7 mouse cellular contexts compared by ENCODE assay signal in the genomic region with DNA sequence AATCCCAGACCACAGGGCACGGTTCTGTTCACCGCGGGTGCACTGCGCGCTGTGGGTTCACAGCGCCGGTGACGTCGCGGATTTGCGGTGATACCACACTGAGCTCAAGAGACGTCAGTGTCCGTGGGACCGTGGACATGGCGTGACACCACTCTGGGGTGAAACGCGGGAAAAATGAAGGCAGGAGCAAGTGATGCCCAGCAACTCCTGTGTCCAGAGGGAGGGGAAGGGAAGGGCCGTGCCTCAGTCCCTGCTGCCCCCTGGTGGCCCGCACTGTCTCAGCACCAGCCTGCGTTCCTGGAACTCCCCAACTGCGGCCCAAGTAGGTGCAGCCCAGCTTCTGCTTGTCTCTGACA. TPM values are rescaled to one million over a fixed set of nuclear protein-coding genes. Genes with fewer than 3 reads are reported as not detected.
DNase-seq lines count a peak whose midpoint lies in the region; ATAC-seq and TF ChIP-seq lines count a peak whose summit lies in the region.

No protein-coding gene starts in this region.

- H3K27ac ChIP-seq in embryonic facial prominence, embryonic 11.5 days (replicated peaks; ENCODE audit: low read depth, low read length), result no peak overlapping the region
- peak overlapping the region; percentile 73 for H3K27ac ChIP-seq in limb, embryonic 10.5 days
- no peak overlapping the region for H3K27ac ChIP-seq in midbrain, embryonic 13.5 days
- H3K27ac ChIP-seq in small intestine, adult 2 months (ENCODE audit: insufficient read depth, low read depth, low read length), result no peak overlapping the region

- peak overlapping the region; percentile 46; the same call in 1 of the 2 replicates for H3K9ac ChIP-seq in embryonic facial prominence, embryonic 11.5 days (replicated peaks; ENCODE audit: low read length)
- H3K9ac ChIP-seq in midbrain, embryonic 13.5 days (replicated peaks), result peak overlapping the region; percentile 69

- ATAC-seq in embryonic facial prominence, embryonic 11.5 days (replicated peaks; ENCODE audit: insufficient number of reproducible peaks, low FRiP score, low TSS enrichment, low read depth), result peak; percentile 78
- peak; percentile 89 for ATAC-seq in midbrain, embryonic 13.5 days

- TF ChIP-seq POLR2A in small intestine, adult 2 months (IDR thresholded peaks at IDR 0.05; ENCODE audit: low read depth, low read length), result no peak

- no peaks in the 10 kb centered on the region for H3K27me3 ChIP-seq in embryonic facial prominence, embryonic 11.5 days (ENCODE audit: control insufficient read depth, insufficient read depth, low read length)
- no peaks in the 10 kb centered on the region for H3K27me3 ChIP-seq in limb, embryonic 10.5 days (ENCODE audit: low read depth, poor library complexity, severe bottlenecking)
- no peaks in the 10 kb centered on the region for H3K27me3 ChIP-seq in midbrain, embryonic 13.5 days
- H3K27me3 ChIP-seq in small intestine, adult 2 months (ENCODE audit: control insufficient read depth, insufficient read depth, low read length), result no peaks in the 10 kb centered on the region

- no peaks in the 10 kb centered on the region for H3K4me1 ChIP-seq in embryonic facial prominence, embryonic 11.5 days (ENCODE audit: control insufficient read depth, insufficient read depth, low read length)
- peaks cover 12% of the 10 kb centered on the region for H3K4me1 ChIP-seq in limb, embryonic 10.5 days
- peaks cover 15% of the 10 kb centered on the region for H3K4me1 ChIP-seq in midbrain, embryonic 13.5 days (replicated peaks)
- H3K4me1 ChIP-seq in small intestine, adult 2 months (ENCODE audit: control insufficient read depth, insufficient read depth, insufficient read length, low read length), result peaks cover 10% of the 10 kb centered on the region

- peak overlapping the region; percentile 31 for H3K4me3 ChIP-seq in embryonic facial prominence, embryonic 11.5 days (ENCODE audit: low read depth, low read length)
- peak overlapping the region; percentile 54 for H3K4me3 ChIP-seq in limb, embryonic 10.5 days
- peak overlapping the region; percentile 44 for H3K4me3 ChIP-seq in midbrain, embryonic 13.5 days (replicated peaks)
- H3K4me3 ChIP-seq in small intestine, adult 2 months (ENCODE audit: low read depth, low read length), result peak overlapping the region; percentile 44

- 1% methylated on average over 21 of the region's 21 CpGs for WGBS in embryonic facial prominence, embryonic 11.5 days
- WGBS in limb, embryonic 10.5 days, result 4% methylated on average over 21 of the region's 21 CpGs
- 2% methylated on average over 21 of the region's 21 CpGs for WGBS in midbrain, embryonic 13.5 days
- WGBS in small intestine, adult 2 months, result 5% methylated on average over 21 of the region's 21 CpGs

- peak; percentile 92 for DNase-seq in adrenal gland, postnatal 25 days
- peak; percentile 89 for DNase-seq in embryonic facial prominence, embryonic 11.5 days (ENCODE audit: low spot score)
- DNase-seq in heart, adult 18-20 months, result peak; percentile 89 to 93
- peak; percentile 89 for DNase-seq in kidney, adult 18-20 months
- DNase-seq in limb, embryonic 10.5 days (ENCODE audit: low spot score), result peak; percentile 92

- peak overlapping the region; percentile 67 for H3K4me2 ChIP-seq in embryonic facial prominence, embryonic 11.5 days (ENCODE audit: low read depth, low read length)
- H3K4me2 ChIP-seq in midbrain, embryonic 13.5 days (replicated peaks), result peak overlapping the region; percentile 90

- peak; percentile 98 for TF ChIP-seq CTCF in small intestine, adult 2 months (IDR thresholded peaks at IDR 0.05; ENCODE audit: extremely low read depth, insufficient read length, insufficient replicate concordance, low read depth, low read length)

- H3K9me3 ChIP-seq in embryonic facial prominence, embryonic 11.5 days (replicated peaks; ENCODE audit: control insufficient read depth, low read length), result no peaks in the 10 kb centered on the region
- H3K9me3 ChIP-seq in limb, embryonic 10.5 days (replicated peaks), result no peaks in the 10 kb centered on the region
- no peaks in the 10 kb centered on the region for H3K9me3 ChIP-seq in midbrain, embryonic 13.5 days

- no peaks in the 10 kb centered on the region for H3K36me3 ChIP-seq in embryonic facial prominence, embryonic 11.5 days (replicated peaks; ENCODE audit: control insufficient read depth, insufficient read depth, low read depth, low read length)
- no peaks in the 10 kb centered on the region for H3K36me3 ChIP-seq in limb, embryonic 10.5 days
- H3K36me3 ChIP-seq in midbrain, embryonic 13.5 days, result no peaks in the 10 kb centered on the region
- H3K36me3 ChIP-seq in small intestine, adult 2 months (ENCODE audit: control insufficient read depth, insufficient read depth, low read length), result peaks cover 12% of the 10 kb centered on the region

RNA-seq across cellular contexts. Expression of gene Il21r, which starts 21.9 kb away (rescaled TPM):
- total RNA-seq in adrenal gland, postnatal 25 days (2021), result 0.43 TPM in 1 of 2 replicates, not detected in the other
- 0.11 and 0.20 TPM in 2 replicates for polyA plus RNA-seq in embryonic facial prominence, embryonic 11.5 days (2014; fragmentation: Nextera tagmentation; extraction: Ambion mirVana)
- 1 to 10 TPM in 1 of 2 experiments, under 1 TPM in 1; 0.47 to 2.9 TPM for total RNA-seq in heart, adult 18-20 months (2021)
- polyA plus RNA-seq in limb, embryonic 10.5 days (2016; fragmentation: Nextera tagmentation; extraction: Ambion mirVana), result 0.19 and 0.21 TPM in 2 replicates
- 0.31 and 0.48 TPM in 2 replicates for polyA plus RNA-seq in midbrain, embryonic 13.5 days (2015; fragmentation: Nextera tagmentation; extraction: Ambion mirVana)
- polyA plus RNA-seq in small intestine, adult 2 months (2012; rRNA removed), result 9.4 and 13.4 TPM in 2 replicates

RNA-seq across cellular contexts. Expression of gene Il4ra, which starts 29.4 kb away (rescaled TPM):
- total RNA-seq in adrenal gland, postnatal 25 days (2021), result 100 and 101 TPM in 2 replicates
- 1.8 and 2.0 TPM in 2 replicates for polyA plus RNA-seq in embryonic facial prominence, embryonic 11.5 days (2014; fragmentation: Nextera tagmentation; extraction: Ambion mirVana)
- total RNA-seq in heart, adult 18-20 months (2021), result 10 to 100 TPM; 17.0 to 23.6 TPM
- polyA plus RNA-seq in limb, embryonic 10.5 days (2016; fragmentation: Nextera tagmentation; extraction: Ambion mirVana), result 3.1 and 4.2 TPM in 2 replicates
- polyA plus RNA-seq in midbrain, embryonic 13.5 days (2015; fragmentation: Nextera tagmentation; extraction: Ambion mirVana), result 3.0 and 3.9 TPM in 2 replicates
- 31.8 and 51.7 TPM in 2 replicates for polyA plus RNA-seq in small intestine, adult 2 months (2012; rRNA removed)
